Mouse (Mus musculus): ENCODE measurements around the gene 1700030J22Rik. TPM values are rescaled to one million over a fixed set of nuclear protein-coding genes. Genes with fewer than 3 reads are reported as not detected.

Gene 1700030J22Rik
- total and polyA plus RNA-seq, 3 experiments = 0.15 to 0.38 TPM; not detected in 1

DNA sequence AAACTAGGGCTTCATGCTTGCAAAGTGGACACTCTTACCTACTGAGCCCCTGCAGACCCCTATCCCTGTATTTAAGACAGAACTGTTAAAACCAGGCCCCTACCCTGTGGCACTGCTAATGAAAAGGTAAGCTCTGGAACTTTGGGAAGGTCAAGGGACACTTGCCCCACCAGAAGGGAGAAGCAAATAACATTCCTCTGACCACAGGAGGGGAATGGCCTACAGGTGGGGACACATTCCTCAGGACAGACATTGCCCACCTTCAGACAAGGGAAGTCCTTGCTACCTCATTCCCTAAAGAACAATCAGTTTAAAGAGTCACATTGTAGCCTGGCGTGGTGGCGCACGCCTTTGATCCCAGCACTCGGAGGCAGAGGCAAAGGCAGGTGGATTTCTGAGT lies 39.1 kb upstream of the 1700030J22Rik start:
- DNase-seq (ENCODE audit: low read depth, low spot score) = no peak
- no peaks in the 10 kb centered on the region; a peak in 1 of 4 replicates for H3K36me3 ChIP-seq (ENCODE audit: control insufficient read depth in 1 of 2, insufficient read depth in 2 of 2, low read length in 2 of 2)
- no peak overlapping the region for H3K27ac ChIP-seq (ENCODE audit: control insufficient read depth, low read depth, low read length)
- H3K4me3 ChIP-seq (ENCODE audit: control insufficient read depth in 1 of 2, insufficient read depth in 1 of 2, low read depth in 2 of 2, low read length in 2 of 2) = no peak overlapping the region
- no peaks in the 10 kb centered on the region for H3K79me2 ChIP-seq (ENCODE audit: control insufficient read depth, insufficient read depth, low read length, poor library complexity)
- H3K9me3 ChIP-seq (replicated peaks; ENCODE audit: insufficient read depth, low read length) = no peaks in the 10 kb centered on the region
- H3K4me1 ChIP-seq (ENCODE audit: control insufficient read depth in 1 of 2, insufficient read depth in 2 of 2, low read length in 2 of 2) = peaks cover 0 to 8% of the 10 kb centered on the region in 2 experiments; a peak in 2 of 4 replicates
- TF ChIP-seq MYB (IDR thresholded peaks at IDR 0.05; ENCODE audit: low read depth, low read length) (no peak), MAZ (IDR thresholded peaks at IDR 0.05; ENCODE audit: low read depth, low read length) (no peak), USF2 (IDR thresholded peaks at IDR 0.05; ENCODE audit: borderline replicate concordance in 1 of 2, insufficient read depth in 1 of 2, low read depth in 1 of 2, low read length in 2 of 2) (no peak), JUND (IDR thresholded peaks at IDR 0.05; ENCODE audit: low read depth, low read length) (no peak), CTCF (IDR thresholded peaks at IDR 0.05 in 2 of 3, conservative IDR thresholded peaks at IDR 0.05 in 1 of 3; ENCODE audit: control insufficient read depth in 1 of 3, insufficient read depth in 1 of 3, low read depth in 2 of 3, low read length in 3 of 3, poor library complexity in 1 of 3, severe bottlenecking in 1 of 3) (no peak), MAX (IDR thresholded peaks at IDR 0.05; ENCODE audit: low read length) (no peak), MEF2A (IDR thresholded peaks at IDR 0.05; ENCODE audit: extremely low read depth, insufficient replicate concordance, low read depth, low read length, poor library complexity, severe bottlenecking) (no peak), MYC (IDR thresholded peaks at IDR 0.05; ENCODE audit: low read depth, low read length) (no peak), RCOR1 (IDR thresholded peaks at IDR 0.05; ENCODE audit: low read depth, low read length) (no peak), ELF1 (IDR thresholded peaks at IDR 0.05; ENCODE audit: low read depth, low read length) (no peak)
- H3K27me3 ChIP-seq (ENCODE audit: control insufficient read depth in 1 of 2, insufficient read depth in 2 of 2, low read length in 2 of 2) = 0 out of 4 replicates have a peak, but pooled peaks cover 0 to 1% of the 10 kb centered on the region in 2 experiments
- H3K9ac ChIP-seq (ENCODE audit: control insufficient read depth, low read depth, low read length, poor library complexity, severe bottlenecking) = no peak overlapping the region

GRCm38 (mm10) chr8:117017006-117017405 lies 38.2 kb upstream of the 1700030J22Rik start:
- no peak for TF ChIP-seq USF2 (IDR thresholded peaks at IDR 0.05; ENCODE audit: borderline replicate concordance in 1 of 2, insufficient read depth in 1 of 2, low read depth in 1 of 2, low read length in 2 of 2)
- TF ChIP-seq JUND (IDR thresholded peaks at IDR 0.05; ENCODE audit: low read depth, low read length) = no peak
- TF ChIP-seq RAD21 (IDR thresholded peaks at IDR 0.05; ENCODE audit: low read depth, low read length) = no peak
- TF ChIP-seq TAL1 (IDR thresholded peaks at IDR 0.05; ENCODE audit: low read length) = no peak
- no peak for DNase-seq (ENCODE audit: low read depth, low spot score)
- H3K4me3 ChIP-seq (ENCODE audit: control insufficient read depth in 1 of 2, insufficient read depth in 1 of 2, low read depth in 2 of 2, low read length in 2 of 2) = no peak overlapping the region

GRCm38 (mm10) chr8:117015670-117016069 lies 36.9 kb upstream of the 1700030J22Rik start:
- H3K4me3 ChIP-seq (ENCODE audit: control insufficient read depth in 1 of 2, insufficient read depth in 1 of 2, low read depth in 2 of 2, low read length in 2 of 2) = no peak overlapping the region
- no peak for DNase-seq (ENCODE audit: low read depth, low spot score)
- no peaks in the 10 kb centered on the region for H3K4me1 ChIP-seq (ENCODE audit: control insufficient read depth in 1 of 2, insufficient read depth in 2 of 2, low read length in 2 of 2)
- no peaks in the 10 kb centered on the region for H3K36me3 ChIP-seq (ENCODE audit: control insufficient read depth in 1 of 2, insufficient read depth in 2 of 2, low read length in 2 of 2)
- H3K79me2 ChIP-seq (ENCODE audit: control insufficient read depth, insufficient read depth, low read length, poor library complexity) = no peaks in the 10 kb centered on the region
- no peaks in the 10 kb centered on the region for H3K9me3 ChIP-seq (replicated peaks; ENCODE audit: insufficient read depth, low read length)
- no peak overlapping the region for H3K27ac ChIP-seq (ENCODE audit: control insufficient read depth, low read depth, low read length)
- 0 out of 4 replicates have a peak, but pooled peaks cover 0 to 1% of the 10 kb centered on the region in 2 experiments for H3K27me3 ChIP-seq (ENCODE audit: control insufficient read depth in 1 of 2, insufficient read depth in 2 of 2, low read length in 2 of 2)
- TF ChIP-seq RCOR1 (IDR thresholded peaks at IDR 0.05; ENCODE audit: low read depth, low read length) = no peak
- TF ChIP-seq ZKSCAN1 (IDR thresholded peaks at IDR 0.05; ENCODE audit: low read depth, low read length) = no peak
- no peak for TF ChIP-seq GABPA (IDR thresholded peaks at IDR 0.05; ENCODE audit: low read depth, low read length)
- TF ChIP-seq POLR2A (IDR thresholded peaks at IDR 0.05; ENCODE audit: control insufficient read depth in 1 of 2, insufficient read depth in 1 of 2, low read depth in 1 of 2, low read length in 2 of 2, poor library complexity in 1 of 2) = no peak
- TF ChIP-seq CHD2 (IDR thresholded peaks at IDR 0.05; ENCODE audit: low read length) = no peak
- no peak for TF ChIP-seq E2F4 (IDR thresholded peaks at IDR 0.05; ENCODE audit: borderline replicate concordance, low read depth, low read length)
- TF ChIP-seq NELFE (IDR thresholded peaks at IDR 0.05; ENCODE audit: low read depth, low read length) = no peak
- H3K9ac ChIP-seq (ENCODE audit: control insufficient read depth, low read depth, low read length, poor library complexity, severe bottlenecking) = no peak overlapping the region

More at GRCm38 (mm10) chr8:117017006-117017405, 38.2 kb upstream of the 1700030J22Rik start:
- no peak overlapping the region for H3K27ac ChIP-seq (ENCODE audit: control insufficient read depth, low read depth, low read length)
- no peaks in the 10 kb centered on the region for H3K9me3 ChIP-seq (replicated peaks; ENCODE audit: insufficient read depth, low read length)
- 0 out of 4 replicates have a peak, but pooled peaks cover 0 to 1% of the 10 kb centered on the region in 2 experiments for H3K27me3 ChIP-seq (ENCODE audit: control insufficient read depth in 1 of 2, insufficient read depth in 2 of 2, low read length in 2 of 2)
- no peaks in the 10 kb centered on the region for H3K79me2 ChIP-seq (ENCODE audit: control insufficient read depth, insufficient read depth, low read length, poor library complexity)
- H3K4me1 ChIP-seq (ENCODE audit: control insufficient read depth in 1 of 2, insufficient read depth in 2 of 2, low read length in 2 of 2) = 0 out of 4 replicates have a peak, but pooled peaks cover 0 to 4% of the 10 kb centered on the region in 2 experiments
- H3K9ac ChIP-seq (ENCODE audit: control insufficient read depth, low read depth, low read length, poor library complexity, severe bottlenecking) = no peak overlapping the region
- H3K36me3 ChIP-seq (ENCODE audit: control insufficient read depth in 1 of 2, insufficient read depth in 2 of 2, low read length in 2 of 2) = no peaks in the 10 kb centered on the region

Measured in MEL (cell line).